Mouse (Mus musculus) kidney, adult 9 months (tissue): Measurements from ENCODE around the gene Cck.
"Not testable (repeated sequence)": the region's sequence is repeated elsewhere in the genome, so short reads cannot be mapped to it uniquely, and the experiment has no call there.

ENCODE experiments used
- DNase-seq: peaks from one replicate; pipeline ENCODE4 v3.0.0; 2022

The Cck gene

DNA sequence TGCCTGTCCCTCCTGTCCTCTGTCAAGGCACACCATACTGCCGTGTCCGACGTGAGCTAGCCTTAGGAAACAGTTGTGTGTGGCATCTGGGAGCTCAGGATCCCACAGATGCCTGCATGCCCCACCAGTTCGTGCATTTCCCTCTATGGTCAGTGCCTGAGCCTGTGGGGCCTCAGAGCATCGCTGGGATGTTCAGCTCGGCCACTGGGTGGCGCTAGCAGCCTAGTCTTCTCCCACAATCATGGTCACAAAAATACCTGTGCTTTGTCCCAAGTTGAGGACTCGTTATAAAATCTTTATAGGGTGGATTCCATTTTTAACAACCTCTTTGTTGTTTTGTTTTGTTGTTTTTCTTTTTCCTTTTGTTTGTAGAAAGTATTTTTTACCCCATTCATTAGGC is 37.0 kb downstream of the Cck start:
- peak; percentile 47 for DNase-seq

DNA sequence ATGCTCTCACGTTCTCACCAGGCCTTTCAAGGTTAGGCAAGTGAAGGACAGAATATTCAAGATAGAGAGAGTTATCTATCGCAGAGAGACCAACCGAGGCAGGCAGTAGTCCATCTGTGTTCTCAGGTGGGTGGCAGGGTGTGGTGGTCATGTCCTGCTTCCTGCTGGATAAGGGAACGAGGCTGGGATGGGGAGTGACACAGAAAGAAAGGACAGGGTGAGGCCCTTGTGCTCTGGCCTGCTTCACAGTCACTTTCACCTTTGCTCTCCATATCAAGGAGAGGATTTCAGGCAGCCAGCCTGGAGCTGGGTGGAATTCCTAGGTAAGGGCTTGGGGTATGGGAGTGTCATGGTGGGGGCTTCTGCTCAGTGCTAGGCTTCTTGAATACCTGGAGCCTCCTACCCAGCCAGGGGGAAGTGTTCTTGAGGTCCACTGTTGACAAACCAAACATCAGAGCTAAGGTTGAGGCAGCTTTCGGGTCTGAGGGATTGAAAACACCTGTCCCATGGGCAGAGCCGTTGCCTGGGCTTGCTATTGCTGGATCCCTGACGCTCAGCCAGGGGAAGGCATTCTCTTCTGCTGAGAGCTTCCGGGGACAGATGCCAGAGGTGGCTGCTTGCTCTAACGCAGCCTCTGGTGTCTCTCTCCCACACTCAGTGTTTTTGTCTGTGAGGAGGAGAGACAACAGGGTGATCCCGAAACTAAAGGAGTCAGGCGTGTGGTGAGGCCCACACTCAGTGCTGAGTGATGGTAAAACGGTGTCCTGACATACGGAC is 38.6 kb downstream of the Cck start:
- no peak for DNase-seq

DNA sequence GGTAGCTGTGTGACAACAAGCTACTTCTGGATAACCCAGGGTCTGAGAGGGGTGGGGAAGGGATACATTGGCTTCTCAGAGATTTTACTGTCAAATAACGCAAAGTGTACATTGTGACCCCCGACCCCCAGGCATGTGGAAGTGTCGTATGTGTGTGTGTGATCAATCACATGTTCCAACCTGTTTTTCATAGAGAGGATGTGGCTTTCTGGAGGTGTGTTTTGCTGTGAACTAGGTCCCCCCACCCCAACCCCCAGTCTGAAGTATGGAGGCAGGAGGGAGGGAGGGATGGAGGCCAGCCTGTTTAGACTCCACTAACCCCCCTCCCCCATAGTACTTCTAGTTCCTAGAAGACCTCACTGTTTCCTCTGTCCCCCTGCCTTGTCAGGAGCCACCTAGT is 40.6 kb downstream of the Cck start:
- DNase-seq, result no peak

DNA sequence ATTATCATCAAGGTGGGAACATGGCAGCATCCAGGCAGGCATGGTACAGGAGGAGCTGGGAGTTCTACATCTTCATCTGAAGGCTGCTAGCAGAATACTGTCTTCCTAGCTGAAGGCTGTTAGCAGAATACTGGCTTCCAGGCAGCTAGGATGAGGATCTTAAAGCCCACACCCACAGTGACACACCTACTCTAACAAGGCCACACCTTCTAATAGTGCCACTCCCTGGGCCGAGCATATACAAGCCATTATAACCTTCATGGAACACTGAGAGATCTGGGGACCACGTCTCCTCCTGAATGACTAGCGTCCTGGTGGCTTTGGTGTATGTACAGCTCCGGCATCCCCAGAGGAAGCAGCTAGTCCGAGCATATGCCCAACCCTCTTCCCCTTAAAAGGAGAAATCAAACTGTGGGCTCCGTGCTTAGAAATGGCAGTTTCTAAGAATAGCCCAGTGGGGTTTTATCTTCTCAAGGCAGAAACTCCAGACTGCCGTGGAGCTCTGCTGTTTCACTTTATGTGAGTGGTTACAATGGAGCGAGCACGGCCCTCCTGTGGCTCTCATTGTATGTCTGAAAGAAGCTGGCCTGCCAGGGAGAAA is 43.1 kb downstream of the Cck start:
- DNase-seq, result not testable (repeated sequence)

DNA sequence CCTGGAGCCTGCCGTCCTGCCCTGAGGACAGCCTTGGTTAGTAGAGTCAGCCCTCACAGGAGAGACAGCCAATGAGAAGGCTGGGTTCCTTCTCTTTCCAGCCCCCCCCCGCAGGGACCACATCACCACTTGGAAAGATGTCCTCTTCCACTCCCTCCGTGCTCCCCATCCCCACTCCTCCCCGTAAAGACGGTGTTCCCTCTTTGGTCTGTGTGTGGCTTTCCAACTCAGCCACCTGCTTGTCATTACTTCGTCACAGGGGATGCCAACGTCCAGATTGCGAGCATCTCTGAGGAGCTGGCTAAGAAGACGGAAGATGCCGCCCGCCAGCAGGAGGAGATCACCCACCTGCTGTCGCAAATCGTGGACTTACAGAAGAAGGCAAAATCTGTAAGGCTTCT is 49.1 kb downstream of the Cck start:
- DNase-seq, result no peak

DNA sequence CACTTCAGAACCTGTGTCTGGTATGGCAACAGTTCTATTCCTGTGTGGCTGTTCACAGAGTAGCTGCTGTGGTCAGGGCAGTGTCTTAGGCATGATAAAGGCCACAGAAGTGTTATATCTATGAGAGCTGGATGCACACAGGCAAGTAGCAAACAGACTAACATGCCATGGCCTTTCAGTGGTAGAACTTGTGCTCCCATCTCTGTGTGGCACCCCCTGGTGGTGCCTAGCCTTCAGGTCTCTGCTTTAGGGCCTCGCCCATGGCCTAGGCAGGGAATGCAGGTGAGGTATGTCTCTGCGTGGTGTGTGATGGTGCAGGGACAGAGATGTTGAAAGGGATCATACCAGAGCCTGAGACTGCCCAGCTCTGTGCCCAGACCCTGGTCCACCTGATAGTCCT is 50.1 kb downstream of the Cck start:
- peak; percentile 43 for DNase-seq

DNA sequence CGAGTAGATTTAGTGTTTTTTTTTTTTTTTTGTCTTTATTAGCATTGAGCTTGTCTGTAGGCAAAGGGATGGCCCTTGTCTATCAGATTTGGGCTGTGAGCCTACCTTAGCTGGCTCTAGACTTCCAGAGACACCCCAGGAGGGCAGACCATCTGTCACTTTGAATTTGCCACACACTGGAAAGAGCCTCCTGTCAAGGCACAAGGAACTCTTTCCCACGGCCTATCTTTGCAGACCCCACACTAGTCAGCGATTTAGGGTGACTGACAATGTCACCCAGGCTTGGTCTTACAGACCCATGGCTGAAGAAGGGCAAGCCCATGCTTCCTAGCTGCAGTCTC is 51.2 kb downstream of the Cck start:
- no peak for DNase-seq

DNA sequence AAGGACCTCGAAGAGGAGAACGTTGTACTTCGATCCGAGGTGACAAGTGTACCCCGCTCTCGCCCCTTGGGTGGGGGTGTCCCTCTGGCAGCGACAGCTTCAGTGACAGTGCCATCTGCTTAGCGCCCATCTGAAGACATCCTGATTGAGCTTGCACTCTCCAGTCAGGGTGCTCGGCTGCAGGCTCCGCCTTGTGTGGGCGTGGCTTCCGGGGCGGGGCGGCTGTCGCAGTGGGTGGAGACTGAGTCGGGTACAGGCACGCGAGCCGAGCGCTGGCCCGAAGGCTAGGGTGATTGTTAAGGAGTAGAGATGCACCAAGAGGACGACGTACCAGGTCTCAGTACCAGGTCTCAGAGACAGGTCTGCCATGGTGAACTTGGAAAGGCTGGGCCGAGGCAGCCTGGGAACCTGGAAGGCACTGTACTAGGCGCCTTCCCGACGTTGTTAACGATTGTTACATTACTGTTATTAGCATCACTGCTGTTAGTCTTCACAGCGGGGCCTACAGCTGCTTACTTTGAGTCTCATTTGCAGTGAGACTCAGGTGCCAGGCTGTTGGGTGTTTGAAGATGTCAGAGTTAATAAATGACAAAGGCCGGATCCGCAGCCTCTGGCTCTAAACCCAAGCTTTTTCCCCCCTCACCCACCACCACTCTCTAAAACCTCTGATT is 51.7 kb downstream of the Cck start:
- peak; percentile 39 for DNase-seq

DNA sequence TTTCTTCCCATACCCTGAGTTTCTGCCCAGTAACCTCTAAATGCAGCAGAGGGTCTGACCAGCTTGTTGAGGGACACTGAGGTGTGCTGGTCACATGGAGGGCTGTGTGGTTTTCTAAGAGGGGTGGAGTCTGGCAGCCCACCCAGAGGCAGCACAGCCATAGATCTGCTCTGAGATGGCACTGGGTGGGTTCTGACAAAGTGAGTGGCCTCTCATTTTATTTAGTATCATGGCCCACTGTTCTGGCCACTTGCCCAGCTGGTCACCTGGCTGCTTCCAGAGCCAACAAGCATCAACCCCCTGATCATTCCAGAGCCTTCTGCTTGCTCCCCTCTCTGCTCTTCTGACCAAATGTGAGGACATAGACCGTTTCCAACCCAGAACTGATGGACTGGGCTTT is 53.3 kb downstream of the Cck start:
- no peak for DNase-seq
